Mouse (Mus musculus) ES-E14 (cell line): ENCODE results near the gene Cenps.

Experiments used
- CHD2 ChIP-seq: IDR thresholded peaks from 2 replicates; pipeline ENCODE4 v1.6.1; 2014; ENCODE audit warnings: mild to moderate bottlenecking, low read depth, low read length, inconsistent platforms
- HCFC1 ChIP-seq: IDR thresholded peaks from 2 replicates; pipeline ENCODE4 v1.6.1; 2012; ENCODE audit warnings: low read length, inconsistent platforms, borderline replicate concordance; ENCODE audit not compliant: insufficient read depth
- MAFK ChIP-seq: IDR thresholded peaks from 2 replicates; pipeline ENCODE4 v1.6.1; 2014; ENCODE audit warnings: mild to moderate bottlenecking, low read depth, low read length, inconsistent platforms; ENCODE audit not compliant: insufficient read depth

DNA sequence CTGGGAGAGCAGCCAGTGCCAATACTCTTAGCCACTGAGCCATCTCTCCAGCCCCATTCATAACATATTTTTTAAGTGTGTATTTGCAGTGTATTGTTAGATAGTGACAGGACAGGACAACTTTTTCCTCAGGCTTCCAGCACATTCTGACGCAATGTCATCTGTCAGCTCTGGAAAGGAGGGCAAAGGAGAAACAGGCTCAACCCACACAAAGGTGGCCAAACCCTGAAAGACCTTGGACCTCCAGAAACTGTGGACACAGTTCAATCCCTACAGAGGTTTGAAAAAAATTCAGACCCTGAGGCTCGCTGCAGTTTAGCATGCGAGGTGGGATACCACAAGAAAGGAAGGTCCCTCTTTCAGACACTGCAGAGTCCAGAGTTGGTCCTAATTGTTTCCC is 39.5 kb downstream of the Cenps start:
- TF ChIP-seq HCFC1 = no peak
- no peak for TF ChIP-seq CHD2
- no peak for TF ChIP-seq MAFK
